Mouse (Mus musculus) cerebellum, adult 8-10 months (tissue): ENCODE results near the gene Sipa1l3.
A peak's percentile ranks its signal among the peaks of the same experiment; 100 is the strongest.

ENCODE experiments used
- DNase-seq: peaks from one replicate; pipeline ENCODE4 v3.0.0; 2022

The Sipa1l3 gene

GRCm38 (mm10) chr7:29327087-29327486 is 191.4 kb downstream of the Sipa1l3 start:
- no peak for DNase-seq

- DNase-seq, result no peak
Measured at GRCm38 (mm10) chr7:29319337-29320307, 198.8 kb downstream of the Sipa1l3 start.

- no peak for DNase-seq
Measured at GRCm38 (mm10) chr7:29318115-29318911, 200.1 kb downstream of the Sipa1l3 start.

GRCm38 (mm10) chr7:29317558-29317957 is 200.9 kb downstream of the Sipa1l3 start:
- DNase-seq, result no peak

- DNase-seq, result peak; percentile 72
Measured at GRCm38 (mm10) chr7:29316976-29317375, 201.5 kb downstream of the Sipa1l3 start.

- no peak for DNase-seq
Measured at GRCm38 (mm10) chr7:29316137-29316734, 202.2 kb downstream of the Sipa1l3 start.

GRCm38 (mm10) chr7:29314844-29315628 is 203.4 kb downstream of the Sipa1l3 start:
- DNase-seq, result no peak

- DNase-seq, result no peak
Measured at GRCm38 (mm10) chr7:29313572-29314261, 204.7 kb downstream of the Sipa1l3 start.

GRCm38 (mm10) chr7:29313051-29313450 is 205.4 kb downstream of the Sipa1l3 start:
- no peak for DNase-seq

- no peak for DNase-seq
Measured at GRCm38 (mm10) chr7:29309749-29310148, 208.7 kb downstream of the Sipa1l3 start.

- peak; percentile 66 for DNase-seq
Measured at GRCm38 (mm10) chr7:29309221-29309721, 209.2 kb downstream of the Sipa1l3 start.

GRCm38 (mm10) chr7:29307350-29308104 is 210.9 kb downstream of the Sipa1l3 start:
- peak; percentile 96 for DNase-seq

- peak; percentile 70 for DNase-seq
Measured at GRCm38 (mm10) chr7:29306619-29307018, 211.8 kb downstream of the Sipa1l3 start.

GRCm38 (mm10) chr7:29306108-29306507 is 212.3 kb downstream of the Sipa1l3 start:
- no peak for DNase-seq

GRCm38 (mm10) chr7:29305263-29305988 is 213.0 kb downstream of the Sipa1l3 start:
- peak; percentile 51 for DNase-seq

GRCm38 (mm10) chr7:29304463-29305262 is 213.8 kb downstream of the Sipa1l3 start:
- peak; percentile 45 for DNase-seq

- DNase-seq, result peak; percentile 84
Measured at GRCm38 (mm10) chr7:29303738-29304462, 214.5 kb downstream of the Sipa1l3 start, which contains the start of gene Dpf1. Gene Dpf1, plus strand, starts transcription at chr7:29303951.

- no peak for DNase-seq
Measured at GRCm38 (mm10) chr7:29302641-29303040, 215.8 kb downstream of the Sipa1l3 start.
